Mouse (Mus musculus) urinary bladder, adult 18-20 months (tissue): ENCODE measurements around the gene Cdh3.

Experiments used
- DNase-seq, 2 experiments: peaks; one replicate each; pipeline ENCODE4 v3.0.0; 2022; ENCODE audit warnings: low spot score in 2 of 2, mixed read lengths in 2 of 2

Gene Cdh3

GRCm38 (mm10) chr8:106606601-106607145 lies 96.0 kb downstream of the Cdh3 start:
- no peak for DNase-seq
